Mouse (Mus musculus): Measurements from ENCODE around the gene Mark3. TPM values are rescaled to one million over a fixed set of nuclear protein-coding genes. Genes with fewer than 3 reads are reported as not detected.
"Not testable (repeated sequence)": the region's sequence is repeated elsewhere in the genome, so short reads cannot be mapped to it uniquely, and the experiment has no call there.

Gene Mark3
- polyA plus RNA-seq, 1 experiment from 2014 or later = 26.4 TPM

DNA sequence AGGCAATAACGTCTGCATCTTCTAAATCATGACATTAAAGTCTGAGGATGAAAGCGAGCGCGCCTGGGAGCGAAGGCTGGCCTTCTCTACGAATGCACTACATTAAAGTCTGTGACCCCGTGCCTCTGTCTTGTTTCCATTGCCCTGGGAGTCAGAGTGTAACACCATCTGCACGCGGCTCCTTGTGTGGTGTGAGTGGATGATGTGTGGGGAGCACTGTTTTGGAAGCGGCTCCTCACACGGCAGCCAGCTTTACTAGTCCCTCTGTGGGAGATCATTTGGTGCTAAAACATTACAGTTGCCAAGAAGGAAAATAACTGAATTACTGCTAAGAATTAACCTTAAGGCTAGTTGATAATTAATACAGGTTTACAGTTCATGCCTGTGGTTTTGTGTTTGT, 81.4 kb downstream of the Mark3 start:
- Histone ChIP-seq H3K4me1 (ENCODE audit: control insufficient read depth, insufficient read depth, low read depth, low read length) (no peaks in the 10 kb centered on the region; the same call in 1 of the 2 replicates), H3K4me2 (ENCODE audit: low read length) (no peak overlapping the region), H3K4me3 (ENCODE audit: low read length) (no peak overlapping the region), H3K36me3 (ENCODE audit: control insufficient read depth, insufficient read depth, low read length) (peaks cover 19% of the 10 kb centered on the region), H3K9me3 (ENCODE audit: control insufficient read depth, low read length) (no peaks in the 10 kb centered on the region), H3K27ac (ENCODE audit: low read depth, low read length) (no peak overlapping the region), H3K9ac (ENCODE audit: low read depth, low read length) (no peak overlapping the region), H3K27me3 (replicated peaks; ENCODE audit: control insufficient read depth, insufficient read depth, low read length) (no peaks in the 10 kb centered on the region)
- 90% methylated on average over 11 of the region's 11 CpGs for WGBS
- ATAC-seq = no peak

- Histone ChIP-seq H3K4me3 (ENCODE audit: low read length) (no peak overlapping the region), H3K4me2 (ENCODE audit: low read length) (no peak overlapping the region), H3K9me3 (ENCODE audit: control insufficient read depth, low read length) (no peaks in the 10 kb centered on the region), H3K9ac (ENCODE audit: low read depth, low read length) (no peak overlapping the region), H3K36me3 (ENCODE audit: control insufficient read depth, insufficient read depth, low read length) (peaks cover 19% of the 10 kb centered on the region), H3K27ac (ENCODE audit: low read depth, low read length) (no peak overlapping the region), H3K4me1 (ENCODE audit: control insufficient read depth, insufficient read depth, low read depth, low read length) (no peaks in the 10 kb centered on the region), H3K27me3 (replicated peaks; ENCODE audit: control insufficient read depth, insufficient read depth, low read length) (no peaks in the 10 kb centered on the region)
- WGBS = 94% methylated on average over 4 of the region's 4 CpGs
- no peak for ATAC-seq
Measured at GRCm38 (mm10) chr12:111659331-111659730, 85.0 kb downstream of the Mark3 start.

DNA sequence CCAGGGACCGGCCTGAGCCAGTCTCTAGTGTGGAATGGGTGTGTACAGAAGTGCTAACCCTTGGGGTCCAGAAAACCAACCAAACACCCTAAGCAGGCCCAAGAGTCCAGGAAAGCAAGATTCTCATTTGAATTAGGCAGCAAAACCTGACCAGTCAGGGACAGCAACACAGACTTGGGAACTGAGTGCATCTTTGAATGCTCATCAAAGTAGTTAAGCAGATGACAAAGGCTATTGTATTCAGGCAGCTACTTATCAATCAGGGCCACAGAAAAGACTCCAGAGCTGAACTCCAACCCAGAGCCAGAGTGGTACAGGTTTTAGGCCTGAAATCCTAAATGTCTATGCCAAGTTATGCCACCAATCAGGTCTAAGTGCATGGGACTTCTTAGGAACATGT, 86.3 kb downstream of the Mark3 start:
- ATAC-seq = no peak
- Histone ChIP-seq H3K4me1 (ENCODE audit: control insufficient read depth, insufficient read depth, low read depth, low read length) (no peaks in the 10 kb centered on the region), H3K27ac (ENCODE audit: low read depth, low read length) (no peak overlapping the region), H3K27me3 (replicated peaks; ENCODE audit: control insufficient read depth, insufficient read depth, low read length) (no peaks in the 10 kb centered on the region), H3K9ac (ENCODE audit: low read depth, low read length) (no peak overlapping the region), H3K36me3 (ENCODE audit: control insufficient read depth, insufficient read depth, low read length) (peaks cover 14% of the 10 kb centered on the region), H3K4me2 (ENCODE audit: low read length) (no peak overlapping the region), H3K4me3 (ENCODE audit: low read length) (no peak overlapping the region), H3K9me3 (ENCODE audit: control insufficient read depth, low read length) (no peaks in the 10 kb centered on the region)
- 90% methylated on average over 1 of the region's 1 CpGs for WGBS

DNA sequence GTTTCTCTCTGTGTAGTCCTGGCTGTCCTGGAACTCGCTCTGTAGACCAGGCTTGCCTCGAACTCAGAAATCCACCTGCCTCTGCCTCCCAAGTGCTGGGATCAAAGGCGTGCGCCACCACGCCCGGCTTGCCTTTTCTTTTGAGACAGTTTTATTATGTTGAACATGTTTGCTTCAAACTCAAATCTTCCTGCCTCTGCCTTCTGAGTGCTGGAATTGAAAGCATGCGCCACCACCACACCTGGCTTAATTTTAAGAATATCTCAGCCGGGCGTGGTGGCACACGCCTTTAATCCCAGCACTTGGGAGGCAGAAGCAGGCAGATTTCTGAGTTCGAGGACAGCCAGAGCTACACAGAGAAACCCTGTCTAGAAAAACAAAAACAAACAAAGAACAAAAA, 87.2 kb downstream of the Mark3 start:
- not testable (repeated sequence) for H3K4me2 ChIP-seq (ENCODE audit: low read length); H3K4me3 ChIP-seq (ENCODE audit: low read length); H3K9me3 ChIP-seq (ENCODE audit: control insufficient read depth, low read length); H3K27ac ChIP-seq (ENCODE audit: low read depth, low read length); H3K27me3 ChIP-seq (replicated peaks; ENCODE audit: control insufficient read depth, insufficient read depth, low read length); H3K36me3 ChIP-seq (ENCODE audit: control insufficient read depth, insufficient read depth, low read length); H3K4me1 ChIP-seq (ENCODE audit: control insufficient read depth, insufficient read depth, low read depth, low read length); ATAC-seq; H3K9ac ChIP-seq (ENCODE audit: low read depth, low read length)
- WGBS = 97% methylated on average over 11 of the region's 11 CpGs

DNA sequence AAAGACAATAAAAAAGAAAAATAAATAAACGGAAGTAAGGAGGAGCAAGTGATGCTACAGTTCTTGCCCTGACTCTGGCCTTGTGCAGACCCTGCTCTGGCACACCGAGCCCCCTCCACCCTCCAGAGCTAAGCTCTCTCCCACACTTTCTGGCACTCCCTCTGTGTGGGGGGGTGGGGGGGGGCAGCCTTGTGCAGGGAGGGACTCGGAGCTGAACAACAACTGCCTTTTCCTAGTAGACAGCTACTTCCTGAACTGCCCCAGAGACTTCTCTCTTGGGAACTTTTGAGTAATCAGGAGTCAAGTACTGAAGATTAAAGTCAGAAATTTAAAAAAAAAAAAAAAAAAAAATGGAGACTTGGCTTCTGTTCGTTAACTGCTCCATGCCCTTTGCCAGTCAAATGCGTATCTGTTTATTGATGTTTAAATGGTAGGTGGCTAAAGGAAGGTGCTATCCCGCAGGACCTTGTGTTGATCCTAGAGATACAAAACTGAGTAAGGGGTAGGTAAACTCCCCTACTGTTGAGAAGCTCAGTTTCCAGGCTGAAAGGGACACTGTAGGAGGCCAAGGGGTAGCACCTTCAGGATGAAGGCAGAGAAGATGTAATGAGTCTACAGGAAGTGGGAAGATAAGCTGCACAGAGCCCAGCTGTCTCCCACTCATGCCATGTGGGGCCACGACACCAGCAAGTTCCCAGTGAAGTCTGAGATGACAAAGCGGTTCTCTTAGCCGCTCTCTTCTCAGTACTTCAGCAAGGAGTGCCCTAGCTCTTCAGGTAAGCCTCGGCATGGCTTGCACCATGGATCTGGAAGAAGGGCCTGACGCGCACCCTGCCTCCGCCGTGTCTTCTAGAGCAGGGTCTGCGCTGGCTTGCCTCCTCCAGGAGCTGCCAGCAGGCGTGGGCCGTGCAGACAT, 89.2 kb downstream of the Mark3 start:
- no peak overlapping the region for H3K4me2 ChIP-seq (ENCODE audit: low read length)
- H3K9ac ChIP-seq (ENCODE audit: low read depth, low read length) = no peak overlapping the region
- no peaks in the 10 kb centered on the region for H3K9me3 ChIP-seq (ENCODE audit: control insufficient read depth, low read length)
- peaks cover 5% of the 10 kb centered on the region for H3K4me1 ChIP-seq (ENCODE audit: control insufficient read depth, insufficient read depth, low read depth, low read length)
- no peaks in the 10 kb centered on the region; the same call in 1 of the 2 replicates for H3K36me3 ChIP-seq (ENCODE audit: control insufficient read depth, insufficient read depth, low read length)
- H3K27ac ChIP-seq (ENCODE audit: low read depth, low read length) = no peak overlapping the region
- ATAC-seq = no peak
- no peaks in the 10 kb centered on the region for H3K27me3 ChIP-seq (replicated peaks; ENCODE audit: control insufficient read depth, insufficient read depth, low read length)
- WGBS = 73% methylated on average over 17 of the region's 17 CpGs
- no peak overlapping the region for H3K4me3 ChIP-seq (ENCODE audit: low read length)

DNA sequence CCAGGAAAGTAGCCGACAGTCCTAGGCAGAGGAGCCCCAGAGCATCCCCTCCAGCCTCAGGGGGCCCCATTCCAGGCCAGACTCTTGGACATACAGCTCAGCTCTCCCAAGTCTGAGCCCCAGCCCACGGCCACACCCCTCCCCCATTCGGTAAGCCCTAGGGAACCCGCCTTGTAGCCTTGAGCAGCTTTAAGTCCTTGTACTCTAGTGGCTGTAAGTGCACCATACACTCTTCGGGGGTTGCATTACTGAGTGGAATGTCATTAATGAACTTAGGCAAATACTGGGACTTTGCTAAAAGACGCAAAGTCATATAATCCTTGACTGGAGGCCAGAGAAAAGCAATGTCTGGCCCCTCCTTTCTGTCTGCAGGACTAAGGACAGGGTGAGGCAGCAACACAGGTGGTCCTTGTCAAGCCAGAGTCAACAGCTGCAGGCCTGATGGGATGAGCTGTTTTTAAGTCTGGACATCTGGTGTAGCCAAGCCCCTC, 89.9 kb downstream of the Mark3 start:
- Histone ChIP-seq H3K9ac (ENCODE audit: low read depth, low read length) (no peak overlapping the region), H3K27ac (ENCODE audit: low read depth, low read length) (no peak overlapping the region), H3K27me3 (replicated peaks; ENCODE audit: control insufficient read depth, insufficient read depth, low read length) (no peaks in the 10 kb centered on the region), H3K4me1 (ENCODE audit: control insufficient read depth, insufficient read depth, low read depth, low read length) (peaks cover 12% of the 10 kb centered on the region), H3K4me3 (ENCODE audit: low read length) (no peak overlapping the region), H3K9me3 (ENCODE audit: control insufficient read depth, low read length) (no peaks in the 10 kb centered on the region), H3K36me3 (ENCODE audit: control insufficient read depth, insufficient read depth, low read length) (no peaks in the 10 kb centered on the region; the same call in 1 of the 2 replicates), H3K4me2 (ENCODE audit: low read length) (no peak overlapping the region)
- 63% methylated on average over 6 of the region's 6 CpGs for WGBS
- no peak for ATAC-seq

- peaks cover 23% of the 10 kb centered on the region for H3K4me1 ChIP-seq (ENCODE audit: control insufficient read depth, insufficient read depth, low read depth, low read length)
- no peak overlapping the region for H3K9ac ChIP-seq (ENCODE audit: low read depth, low read length)
- no peak overlapping the region for H3K4me2 ChIP-seq (ENCODE audit: low read length)
- no peak overlapping the region for H3K4me3 ChIP-seq (ENCODE audit: low read length)
- H3K27ac ChIP-seq (ENCODE audit: low read depth, low read length) = no peak overlapping the region
- no peaks in the 10 kb centered on the region for H3K9me3 ChIP-seq (ENCODE audit: control insufficient read depth, low read length)
- no peaks in the 10 kb centered on the region for H3K27me3 ChIP-seq (replicated peaks; ENCODE audit: control insufficient read depth, insufficient read depth, low read length)
- WGBS = 79% methylated on average over 13 of the region's 13 CpGs
- no peaks in the 10 kb centered on the region for H3K36me3 ChIP-seq (ENCODE audit: control insufficient read depth, insufficient read depth, low read length)
- no peak for ATAC-seq
Measured at GRCm38 (mm10) chr12:111665041-111665880, 90.9 kb downstream of the Mark3 start.

DNA sequence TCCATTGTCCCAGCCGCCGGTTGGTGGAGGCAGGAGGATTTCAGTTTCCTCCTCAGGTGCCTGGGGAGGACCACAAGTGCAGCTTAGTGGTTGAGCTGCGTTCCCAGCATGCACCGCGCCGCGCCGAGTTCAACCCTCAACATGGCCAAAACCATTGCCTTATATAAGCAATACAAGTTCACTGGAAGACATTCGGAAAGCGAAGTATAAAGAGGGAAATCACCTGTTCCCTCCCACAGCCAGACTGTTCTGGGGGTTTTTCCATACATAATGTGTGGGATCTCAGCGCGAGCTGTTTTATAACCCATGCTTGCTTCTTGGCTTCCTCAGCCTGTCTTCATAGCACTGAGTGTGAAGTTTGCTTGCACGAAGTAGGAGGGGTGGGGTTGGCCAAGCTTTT, 92.1 kb downstream of the Mark3 start:
- no peak for ATAC-seq
- H3K36me3 ChIP-seq (ENCODE audit: control insufficient read depth, insufficient read depth, low read length) = no peaks in the 10 kb centered on the region

GRCm38 (mm10) chr12:111667421-111667820, 93.1 kb downstream of the Mark3 start:
- Histone ChIP-seq H3K9me3 (ENCODE audit: control insufficient read depth, low read length) (no peaks in the 10 kb centered on the region), H3K36me3 (ENCODE audit: control insufficient read depth, insufficient read depth, low read length) (no peaks in the 10 kb centered on the region), H3K9ac (ENCODE audit: low read depth, low read length) (no peak overlapping the region), H3K27me3 (replicated peaks; ENCODE audit: control insufficient read depth, insufficient read depth, low read length) (no peaks in the 10 kb centered on the region), H3K4me2 (ENCODE audit: low read length) (no peak overlapping the region), H3K4me3 (ENCODE audit: low read length) (no peak overlapping the region), H3K27ac (ENCODE audit: low read depth, low read length) (no peak overlapping the region), H3K4me1 (ENCODE audit: control insufficient read depth, insufficient read depth, low read depth, low read length) (peaks cover 23% of the 10 kb centered on the region)
- no peak for ATAC-seq
- 84% methylated on average over 5 of the region's 5 CpGs for WGBS

More for the DNA sequence above, 92.1 kb downstream of the Mark3 start:
- Histone ChIP-seq H3K27me3 (replicated peaks; ENCODE audit: control insufficient read depth, insufficient read depth, low read length) (no peaks in the 10 kb centered on the region), H3K4me3 (ENCODE audit: low read length) (no peak overlapping the region), H3K9me3 (ENCODE audit: control insufficient read depth, low read length) (no peaks in the 10 kb centered on the region), H3K9ac (ENCODE audit: low read depth, low read length) (no peak overlapping the region), H3K4me1 (ENCODE audit: control insufficient read depth, insufficient read depth, low read depth, low read length) (peaks cover 23% of the 10 kb centered on the region), H3K4me2 (ENCODE audit: low read length) (no peak overlapping the region), H3K27ac (ENCODE audit: low read depth, low read length) (no peak overlapping the region)
- 73% methylated on average over 13 of the region's 13 CpGs for WGBS

Data from hindbrain, embryonic 16.5 days (tissue).